Mouse (Mus musculus) central nervous system, embryonic 11.5 days (tissue): ENCODE data around the gene Zfp418. TPM values are rescaled to one million over a fixed set of nuclear protein-coding genes. Genes with fewer than 3 reads are reported as not detected.

Experiments used
- polyA plus RNA-seq: library from polyadenylated mRNA; depleted of rRNA; stranded (reverse); fragments of >200 nt; gene quantifications from 2 replicates; pipeline ENCODE4 v1.2.3, GENCODE M21; 2012; rRNA removed

Gene Zfp418
- 1.7 and 2.7 TPM in 2 replicates for polyA plus RNA-seq

DNA sequence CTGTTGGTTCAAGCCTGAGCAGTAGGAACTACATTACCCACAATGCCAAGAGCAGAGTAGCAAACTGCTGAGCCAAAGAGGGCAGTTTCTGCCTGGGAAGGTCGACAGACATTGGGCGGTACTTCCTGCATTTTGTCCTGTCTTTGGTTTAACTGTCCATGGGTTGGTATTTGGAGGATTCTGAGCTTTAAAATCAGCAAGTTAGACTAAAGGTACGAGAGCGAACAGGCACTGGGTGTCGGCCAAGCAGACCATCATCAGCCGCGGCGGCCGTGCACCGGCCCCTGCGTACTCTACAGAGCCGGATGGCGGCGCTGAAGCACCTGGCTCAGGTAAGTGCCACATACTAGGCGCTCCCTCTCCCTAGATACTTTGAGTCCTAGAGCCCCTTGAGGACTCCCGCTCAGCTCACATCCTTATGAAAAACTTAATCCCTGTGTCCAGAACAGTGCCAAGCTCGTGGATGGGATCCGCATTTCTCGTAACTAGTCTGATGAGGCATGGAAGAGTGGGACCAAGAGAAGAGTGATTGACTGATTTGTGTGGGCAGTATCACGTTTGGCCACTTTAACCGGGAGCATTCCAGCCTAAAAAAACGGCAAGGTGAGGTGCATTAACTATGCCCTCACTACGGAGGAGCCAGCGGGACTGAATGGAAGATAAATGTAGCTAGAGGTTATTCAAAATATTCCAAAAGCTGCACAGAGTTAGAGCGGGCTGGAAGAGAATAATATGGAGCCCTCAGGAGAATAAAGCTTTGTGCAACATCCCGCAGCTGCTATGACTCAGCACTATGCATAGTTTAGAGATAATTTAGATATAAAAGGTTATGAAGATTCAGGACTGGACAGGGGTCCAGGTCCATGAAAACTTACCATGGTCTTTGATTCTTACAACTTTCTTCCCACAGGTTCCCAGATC, at the start of gene Zfp418:
Gene Zfp418, plus strand, starts transcription at position 104 of the 921 bp plus-strand sequence.

DNA sequence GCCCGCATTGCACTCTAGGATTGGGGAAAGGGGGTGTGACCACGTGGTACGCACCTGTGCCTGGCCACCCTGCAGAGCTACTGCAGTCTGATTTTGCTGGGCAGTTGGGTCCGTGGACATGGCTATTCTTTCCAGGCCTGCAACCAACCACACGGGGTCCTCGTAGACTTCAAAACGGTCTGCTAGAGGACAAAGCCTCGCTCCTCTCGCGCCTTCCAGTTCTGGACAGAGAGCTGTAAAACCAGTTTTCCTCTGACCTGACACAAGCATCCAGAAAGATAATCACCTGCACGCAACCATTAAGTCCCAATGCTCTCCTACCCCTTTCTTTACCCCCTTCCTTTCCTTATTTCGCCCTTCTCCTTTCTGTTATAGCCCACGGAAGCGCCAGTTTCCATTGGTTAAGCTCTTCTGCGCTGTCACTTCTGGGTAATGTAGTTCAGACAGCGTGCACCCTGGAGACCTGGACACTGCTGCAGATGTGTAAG, 34.7 kb upstream of the Zfp418 start, which contains the start of gene Zfp773:
Gene Zfp773, minus strand, starts transcription at position 377 of the 488 bp plus-strand sequence.

GRCm38 (mm10) chr7:7209313-7210151, 38.4 kb downstream of the Zfp418 start, which contains the start of gene Zfp772:
TSS of gene Zfp772 (minus strand) at chr7:7209998.

Other genes with a start within 250 kb of the Zfp418 start
- 0.12 and 0.42 TPM in 2 replicates for gene Aurkc, start 176.0 kb upstream of the Zfp418 start, polyA plus RNA-seq
- 12.3 and 14.4 TPM in 2 replicates for gene Zfp954, start 49.8 kb upstream of the Zfp418 start, polyA plus RNA-seq
- gene Zfp773, start 34.6 kb upstream of the Zfp418 start, polyA plus RNA-seq: 3.4 and 4.5 TPM in 2 replicates
- gene Zfp772, start 38.7 kb downstream of the Zfp418 start, polyA plus RNA-seq: 5.1 and 8.3 TPM in 2 replicates
- gene Vmn2r29, start 76.0 kb downstream of the Zfp418 start, polyA plus RNA-seq: 0.53 and 0.92 TPM in 2 replicates
- gene Gm45844, start 107.0 kb downstream of the Zfp418 start, polyA plus RNA-seq: 1.6 and 2.1 TPM in 2 replicates
- 28.4 and 32.8 TPM in 2 replicates for gene Clcn4, start 129.5 kb downstream of the Zfp418 start, polyA plus RNA-seq
- gene Vmn2r30, start 166.3 kb downstream of the Zfp418 start, polyA plus RNA-seq: not detected in 2 replicates
- not detected in 2 replicates for gene Gm45783, start 203.2 kb downstream of the Zfp418 start, polyA plus RNA-seq
- not detected in 2 replicates for gene Vmn2r31, start 228.4 kb downstream of the Zfp418 start, polyA plus RNA-seq